Mouse (Mus musculus) liver, embryonic 13.5 days (tissue): ENCODE measurements at regions not wholly inside any gene's neighbourhood (a gene's known extent, or its start where the extent isn't known, plus 50 kb on each side); places are given as distances from the start of the nearest gene placed in this dataset.

Experiments used
- ATAC-seq: fragments of 200-750 bp; cut with Nextera tagmentation; 2 replicates; pipeline ENCODE4 v1.8.0; 2017; ENCODE audit warnings: low read depth, mild to moderate bottlenecking, moderate number of reproducible peaks, moderate library complexity
- DNase-seq: peaks from one replicate; pipeline ENCODE4 v3.0.0; 2022
- H3K27ac ChIP-seq: fragments of 300-500 bp; sonication (generic); 2 replicates; pipeline ENCODE4 v1.5.1; 2015; ENCODE audit warnings: moderate library complexity, mild to moderate bottlenecking, inconsistent platforms
- H3K27me3 ChIP-seq: fragments of 300-500 bp; sonication (generic); 2 replicates; pipeline ENCODE4 v1.6.1; 2015; ENCODE audit warnings: mild to moderate bottlenecking, inconsistent platforms
- H3K36me3 ChIP-seq: fragments of 300-500 bp; sonication (generic); 2 replicates; pipeline ENCODE4 v1.6.1; 2015; ENCODE audit warnings: mild to moderate bottlenecking, inconsistent platforms
- H3K4me1 ChIP-seq: fragments of 300-500 bp; sonication (generic); replicated peaks from 2 replicates; pipeline ENCODE4 v1.6.1; 2015; ENCODE audit warnings: inconsistent platforms
- H3K4me2 ChIP-seq: fragments of 300-500 bp; sonication (generic); 2 replicates; pipeline ENCODE4 v1.6.1; 2015; ENCODE audit warnings: inconsistent platforms, mild to moderate bottlenecking, moderate library complexity
- H3K4me3 ChIP-seq: fragments of 300-500 bp; sonication (generic); replicated peaks from 2 replicates; pipeline ENCODE4 v1.5.1; 2015; ENCODE audit warnings: mild to moderate bottlenecking, inconsistent platforms
- H3K9ac ChIP-seq: fragments of 300-500 bp; sonication (generic); 2 replicates; pipeline ENCODE4 v1.6.1; 2015; ENCODE audit warnings: mild to moderate bottlenecking, inconsistent platforms
- H3K9me3 ChIP-seq: fragments of 300-500 bp; sonication (generic); replicated peaks from 2 replicates; pipeline ENCODE4 v1.6.1; 2016; ENCODE audit warnings: inconsistent platforms
- WGBS: fragments of 180-500 bp; shearing (Covaris S2); methylation state at CpG from one replicate; pipeline ENCODE4 v1.1.7; 2015; ENCODE audit not compliant: insufficient replicate concordance; 5-methylcytosine and 5-hydroxymethylcytosine counted together

GRCm38 (mm10) chr16:9195821-9196220 is 365.9 kb downstream of the 1810013L24Rik start:
- Histone ChIP-seq H3K4me3 (no peak overlapping the region), H3K9ac (no peak overlapping the region), H3K27me3 (no peaks in the 10 kb centered on the region), H3K27ac (no peak overlapping the region), H3K36me3 (no peaks in the 10 kb centered on the region), H3K4me1 (no peaks in the 10 kb centered on the region), H3K4me2 (no peak overlapping the region), H3K9me3 (no peaks in the 10 kb centered on the region)
- WGBS = 35% methylated on average over 13 of the region's 13 CpGs
- DNase-seq (no peak), ATAC-seq (no peak)

DNA sequence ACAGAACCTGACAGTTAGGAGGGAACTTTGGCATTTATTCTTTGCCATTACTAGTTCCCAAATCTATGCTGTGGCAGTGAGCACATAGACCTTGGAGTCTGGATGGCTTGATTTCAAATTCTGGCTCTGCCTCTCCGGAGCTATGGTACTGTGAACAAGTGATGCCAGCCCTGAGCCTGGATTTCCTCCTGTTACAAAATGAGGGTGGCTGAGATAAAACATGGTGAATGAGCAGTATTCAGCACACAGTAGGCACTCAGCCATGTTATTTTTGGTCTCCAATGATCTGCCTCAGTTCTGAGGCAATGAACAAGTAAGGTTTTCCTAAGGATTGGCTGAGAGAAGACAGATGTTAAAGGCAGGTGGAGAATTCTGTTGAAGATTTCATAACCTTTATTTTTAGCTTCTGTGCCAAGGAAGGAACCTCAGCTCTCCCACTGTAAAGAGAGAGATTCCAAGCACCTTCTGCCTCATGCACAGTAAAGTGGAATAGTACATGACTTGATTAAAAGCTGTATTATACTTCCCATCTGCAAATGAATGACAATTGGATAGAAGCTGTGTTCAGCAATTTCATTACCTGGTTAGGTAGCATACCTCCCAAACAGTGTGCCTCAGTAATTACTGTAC is 369.1 kb downstream of the 1810013L24Rik start:
- no peaks in the 10 kb centered on the region for H3K36me3 ChIP-seq
- H3K4me1 ChIP-seq = no peaks in the 10 kb centered on the region
- ATAC-seq = no peak
- no peak overlapping the region for H3K4me3 ChIP-seq
- H3K27me3 ChIP-seq = no peaks in the 10 kb centered on the region
- no peak overlapping the region for H3K27ac ChIP-seq
- H3K4me2 ChIP-seq = no peak overlapping the region
- H3K9me3 ChIP-seq = no peaks in the 10 kb centered on the region
- H3K9ac ChIP-seq = no peak overlapping the region
- WGBS = 58% methylated on average over 1 of the region's 1 CpGs
- DNase-seq = no peak

- no peak for ATAC-seq
- Histone ChIP-seq H3K4me2 (no peak overlapping the region), H3K27ac (no peak overlapping the region), H3K27me3 (no peaks in the 10 kb centered on the region), H3K4me3 (no peak overlapping the region), H3K4me1 (no peaks in the 10 kb centered on the region), H3K36me3 (no peaks in the 10 kb centered on the region), H3K9me3 (no peaks in the 10 kb centered on the region), H3K9ac (no peak overlapping the region)
- DNase-seq = no peak
- WGBS = 67% methylated on average over 4 of the region's 4 CpGs
These were observed 378.7 kb downstream of the 1810013L24Rik start for GRCm38 (mm10) chr16:9208602-9209001.

GRCm38 (mm10) chr16:9211485-9211884 is 381.6 kb downstream of the 1810013L24Rik start:
- Histone ChIP-seq H3K4me1 (no peaks in the 10 kb centered on the region), H3K4me3 (no peak overlapping the region), H3K36me3 (no peaks in the 10 kb centered on the region), H3K27ac (no peak overlapping the region), H3K9ac (no peak overlapping the region), H3K27me3 (no peaks in the 10 kb centered on the region), H3K4me2 (no peak overlapping the region), H3K9me3 (no peaks in the 10 kb centered on the region)
- 57% methylated on average over 6 of the region's 6 CpGs for WGBS
- ATAC-seq = no peak
- DNase-seq = no peak

DNA sequence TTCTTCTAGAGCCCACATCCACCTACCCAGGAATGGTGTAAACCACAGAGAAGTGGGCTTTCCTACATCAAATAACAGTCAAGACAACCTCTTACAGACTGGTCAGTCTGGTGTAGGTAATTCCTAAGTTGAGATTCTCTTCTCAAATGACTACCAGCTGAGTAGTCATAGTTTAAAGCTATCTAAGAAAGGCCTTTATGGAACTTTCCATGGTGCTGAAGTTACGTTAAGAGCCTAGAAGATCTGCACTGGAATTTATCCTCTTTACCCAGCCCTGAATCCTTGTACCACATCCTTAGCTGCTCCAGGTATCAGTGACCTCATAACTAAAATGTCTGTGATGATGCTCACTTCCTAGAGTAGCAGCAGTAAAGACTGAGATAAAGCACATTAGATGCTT is 385.2 kb downstream of the 1810013L24Rik start:
- DNase-seq (no peak), ATAC-seq (no peak)
- H3K9ac ChIP-seq = no peak overlapping the region
- H3K9me3 ChIP-seq = no peaks in the 10 kb centered on the region
- H3K4me2 ChIP-seq = no peak overlapping the region
- H3K27ac ChIP-seq = no peak overlapping the region
- H3K4me1 ChIP-seq = no peaks in the 10 kb centered on the region
- no peaks in the 10 kb centered on the region for H3K36me3 ChIP-seq
- H3K4me3 ChIP-seq = no peak overlapping the region
- no peaks in the 10 kb centered on the region for H3K27me3 ChIP-seq
- 33% methylated on average over 1 of the region's 1 CpGs for WGBS

GRCm38 (mm10) chr16:9217361-9217760 is 387.5 kb downstream of the 1810013L24Rik start:
- Histone ChIP-seq H3K9ac (no peak overlapping the region), H3K4me2 (no peak overlapping the region), H3K4me1 (no peaks in the 10 kb centered on the region), H3K36me3 (no peaks in the 10 kb centered on the region), H3K9me3 (no peaks in the 10 kb centered on the region), H3K27me3 (no peaks in the 10 kb centered on the region), H3K27ac (no peak overlapping the region), H3K4me3 (no peak overlapping the region)
- WGBS = 82% methylated on average over 7 of the region's 7 CpGs
- DNase-seq (no peak), ATAC-seq (no peak)

DNA sequence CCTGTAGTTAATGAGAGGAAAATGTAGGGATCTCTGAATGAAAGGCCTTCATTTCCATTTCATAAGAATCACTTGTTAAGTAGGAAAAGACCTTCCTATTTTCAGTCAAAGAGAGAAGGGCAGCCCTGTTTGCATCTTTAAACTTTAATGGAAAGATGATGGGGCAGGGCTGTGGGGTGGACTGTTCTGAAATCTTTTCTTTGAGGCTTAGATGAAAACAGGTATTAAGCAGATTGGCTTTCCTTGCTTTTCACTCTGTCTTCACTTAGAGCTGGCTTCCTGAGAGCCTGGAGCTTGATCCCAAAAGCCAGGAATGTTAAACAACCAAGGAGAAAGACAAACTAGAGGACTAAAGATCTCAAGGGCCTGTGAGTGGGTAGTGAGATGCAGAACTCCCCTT is 400.3 kb downstream of the 1810013L24Rik start:
- no peaks in the 10 kb centered on the region for H3K27me3 ChIP-seq
- H3K4me2 ChIP-seq = no peak overlapping the region
- H3K9me3 ChIP-seq = no peaks in the 10 kb centered on the region
- H3K4me3 ChIP-seq = no peak overlapping the region
- DNase-seq (no peak), ATAC-seq (no peak)
- no peaks in the 10 kb centered on the region for H3K36me3 ChIP-seq
- no peak overlapping the region for H3K9ac ChIP-seq
- H3K27ac ChIP-seq = no peak overlapping the region
- H3K4me1 ChIP-seq = no peaks in the 10 kb centered on the region

GRCm38 (mm10) chr16:9242099-9242498 is 412.2 kb downstream of the 1810013L24Rik start:
- H3K36me3 ChIP-seq = no peaks in the 10 kb centered on the region
- WGBS = 87% methylated on average over 4 of the region's 4 CpGs
- no peak overlapping the region for H3K4me3 ChIP-seq
- no peaks in the 10 kb centered on the region for H3K27me3 ChIP-seq
- H3K4me2 ChIP-seq = no peak overlapping the region
- no peaks in the 10 kb centered on the region for H3K9me3 ChIP-seq
- H3K4me1 ChIP-seq = no peaks in the 10 kb centered on the region
- DNase-seq (no peak), ATAC-seq (no peak)
- H3K27ac ChIP-seq = no peak overlapping the region
- H3K9ac ChIP-seq = no peak overlapping the region

DNA sequence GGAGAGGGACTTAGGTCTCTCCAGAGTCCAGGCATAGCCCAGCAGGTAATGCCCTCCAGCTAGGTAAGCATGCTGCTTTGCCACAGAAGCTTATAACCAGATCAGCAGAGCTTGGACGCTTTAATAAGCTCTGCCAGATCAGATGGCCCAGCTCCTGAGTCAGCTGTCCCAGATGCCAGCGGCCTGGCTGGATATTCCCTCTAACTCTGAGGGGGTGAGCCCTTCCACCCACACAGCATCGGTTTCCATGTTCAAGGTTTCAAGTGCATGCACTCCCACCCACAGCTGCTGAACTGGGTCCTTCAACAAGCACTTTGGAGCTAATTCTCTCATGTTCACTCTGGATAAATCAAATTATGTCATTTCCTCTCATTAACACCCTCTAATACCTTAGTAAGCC is 417.3 kb downstream of the 1810013L24Rik start:
- ATAC-seq (no peak), DNase-seq (no peak)
- no peak overlapping the region for H3K4me2 ChIP-seq
- H3K27ac ChIP-seq = no peak overlapping the region
- H3K9ac ChIP-seq = no peak overlapping the region
- H3K4me3 ChIP-seq = no peak overlapping the region
- no peaks in the 10 kb centered on the region for H3K9me3 ChIP-seq
- no peaks in the 10 kb centered on the region for H3K27me3 ChIP-seq
- 55% methylated on average over 3 of the region's 3 CpGs for WGBS
- H3K36me3 ChIP-seq = no peaks in the 10 kb centered on the region
- H3K4me1 ChIP-seq = no peaks in the 10 kb centered on the region

DNA sequence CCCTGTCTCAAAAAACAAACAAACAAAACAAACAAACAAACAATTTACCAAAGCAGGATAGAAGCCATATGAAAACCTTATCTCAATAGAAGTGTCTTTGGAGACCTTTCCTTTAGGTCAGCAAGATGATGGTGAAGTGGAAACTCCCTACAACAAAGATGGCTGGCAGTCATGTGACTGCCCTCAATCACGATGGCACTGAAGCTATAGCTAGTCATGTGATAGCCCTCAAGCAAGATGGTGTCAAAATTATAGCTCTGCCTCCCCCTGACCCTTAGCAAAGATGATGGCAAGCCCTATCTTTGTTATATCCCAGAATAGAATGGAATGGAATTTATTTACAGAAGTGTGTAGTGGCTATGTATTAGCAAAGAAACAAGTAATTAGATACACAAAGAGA is 423.2 kb downstream of the 1810013L24Rik start:
- no peak for ATAC-seq
- Histone ChIP-seq H3K27me3 (no peaks in the 10 kb centered on the region), H3K4me2 (no peak overlapping the region), H3K4me1 (no peaks in the 10 kb centered on the region), H3K36me3 (no peaks in the 10 kb centered on the region), H3K27ac (no peak overlapping the region), H3K9me3 (no peaks in the 10 kb centered on the region), H3K9ac (no peak overlapping the region), H3K4me3 (no peak overlapping the region)
- 59% methylated on average over 1 of the region's 1 CpGs for WGBS
- no peak for DNase-seq

DNA sequence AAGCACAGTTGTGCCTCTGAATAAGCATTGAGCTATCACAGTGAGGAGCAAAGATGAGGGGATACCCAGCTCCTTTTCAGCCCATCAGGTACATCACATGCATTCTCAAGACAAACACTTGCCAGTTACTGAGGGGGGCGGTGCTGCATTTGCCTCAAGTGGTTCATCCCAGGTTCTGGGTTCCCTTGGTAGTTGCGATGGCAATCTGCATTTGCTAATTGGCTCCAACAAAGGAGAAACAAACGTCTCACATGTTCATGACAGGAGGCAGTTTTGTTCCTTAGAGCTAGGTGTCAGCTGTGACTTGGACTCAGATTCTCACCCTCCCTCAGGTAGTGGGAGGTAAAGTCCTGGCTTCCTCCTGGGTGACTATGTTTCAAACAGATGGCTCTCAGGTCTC is 425.5 kb downstream of the 1810013L24Rik start:
- no peaks in the 10 kb centered on the region for H3K9me3 ChIP-seq
- no peak overlapping the region for H3K4me3 ChIP-seq
- 35% methylated on average over 3 of the region's 3 CpGs for WGBS
- no peaks in the 10 kb centered on the region for H3K27me3 ChIP-seq
- no peaks in the 10 kb centered on the region for H3K36me3 ChIP-seq
- no peak overlapping the region for H3K27ac ChIP-seq
- no peak overlapping the region for H3K9ac ChIP-seq
- ATAC-seq (no peak), DNase-seq (no peak)
- no peaks in the 10 kb centered on the region for H3K4me1 ChIP-seq
- no peak overlapping the region for H3K4me2 ChIP-seq

- Histone ChIP-seq H3K27me3 (no peaks in the 10 kb centered on the region), H3K27ac (no peak overlapping the region), H3K36me3 (no peaks in the 10 kb centered on the region), H3K9me3 (no peaks in the 10 kb centered on the region), H3K4me3 (no peak overlapping the region), H3K9ac (no peak overlapping the region), H3K4me2 (no peak overlapping the region), H3K4me1 (no peaks in the 10 kb centered on the region)
- 52% methylated on average over 3 of the region's 3 CpGs for WGBS
- ATAC-seq (no peak), DNase-seq (no peak)
These were observed 431.1 kb downstream of the 1810013L24Rik start for GRCm38 (mm10) chr16:9260966-9261365.
